22 mouse cellular contexts compared by ENCODE assay signal in the genomic region with DNA sequence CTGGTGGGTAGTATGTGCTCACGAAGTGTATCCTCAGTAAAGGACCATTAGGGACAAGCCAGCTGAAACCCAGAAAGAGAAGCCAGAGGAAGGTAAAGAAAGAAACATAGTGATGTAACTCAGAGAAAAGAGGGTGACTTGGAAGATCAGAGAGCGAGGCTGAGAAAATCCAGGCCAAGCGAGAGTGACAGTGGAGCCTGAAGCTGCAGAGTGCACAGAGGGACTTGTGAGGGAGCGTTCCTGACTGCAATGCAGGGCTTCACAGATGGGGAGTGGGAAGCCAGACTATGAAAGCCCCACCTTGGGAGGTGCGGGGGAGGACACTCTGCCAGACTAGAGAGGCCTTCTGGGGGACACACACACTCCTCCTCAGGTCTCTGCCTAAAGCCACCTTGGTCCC. TPM values are rescaled to one million over a fixed set of nuclear protein-coding genes. Genes with fewer than 3 reads are reported as not detected.
A peak's percentile ranks its signal among the peaks of the same experiment; 100 is the strongest.
DNase-seq lines count a peak whose midpoint lies in the region; ATAC-seq and TF ChIP-seq lines count a peak whose summit lies in the region.
"Had no signal": no experiment of that assay in that cellular context is flagged by ENCODE, and none has a peak within 500 bp of the region (broad histone marks: within the 10 kb centered on the region; RNA-seq: fewer than 3 reads in every experiment).

No protein-coding gene starts in this region.

- no peak for ATAC-seq in heart, embryonic 11.5 days (replicated peaks; ENCODE audit: insufficient number of reproducible peaks, low FRiP score, low TSS enrichment)
- ATAC-seq in heart, embryonic 12.5 days (ENCODE audit: insufficient number of reproducible peaks, low FRiP score) = no peak
- ATAC-seq: activated CD4-positive, CD25-positive, alpha-beta regulatory T cell, adult 4 months; forebrain, embryonic 15.5 days; hindbrain, postnatal 0 days; Patski had no signal

- H3K27me3 ChIP-seq in heart, embryonic 11.5 days (ENCODE audit: control insufficient read depth, insufficient read depth, low read length) = peaks cover 3% of the 10 kb centered on the region; the same call in 1 of the 2 replicates
- H3K27me3 ChIP-seq in heart, embryonic 12.5 days (replicated peaks) = 0 out of 2 replicates have a peak, but pooled peaks cover 4% of the 10 kb centered on the region
- H3K27me3 ChIP-seq: CH12.LX; forebrain, embryonic 15.5 days; Patski had no signal

- 66% methylated on average over 5 of the region's 5 CpGs for WGBS in heart, embryonic 11.5 days (ENCODE audit: insufficient replicate concordance)
- 68% methylated on average over 5 of the region's 5 CpGs for WGBS in heart, embryonic 12.5 days

- peak overlapping the region; percentile 86 for H3K4me3 ChIP-seq in gastrocnemius, adult 2 months
- no peak overlapping the region for H3K4me3 ChIP-seq in heart, embryonic 11.5 days (ENCODE audit: low read depth, low read length)
- H3K4me3 ChIP-seq in heart, embryonic 12.5 days = no peak overlapping the region
- H3K4me3 ChIP-seq: forebrain, embryonic 15.5 days; hindbrain, embryonic 13.5 days had no signal

- intact Hi-C loops in gastrocnemius, adult 2 months (cut with DNase I) = no loop called here

- no peaks in the 10 kb centered on the region for H3K9me3 ChIP-seq in heart, embryonic 11.5 days (replicated peaks; ENCODE audit: control insufficient read depth, low read length)
- no peaks in the 10 kb centered on the region for H3K9me3 ChIP-seq in heart, embryonic 12.5 days (replicated peaks)
- H3K9me3 ChIP-seq: forebrain, embryonic 15.5 days; hindbrain, embryonic 13.5 days had no signal

- H3K4me2 ChIP-seq in heart, embryonic 11.5 days = no peak overlapping the region
- H3K4me2 ChIP-seq in heart, embryonic 12.5 days = no peak overlapping the region
- H3K4me2 ChIP-seq: forebrain, embryonic 15.5 days; hindbrain, embryonic 13.5 days had no signal

- no peak for TF ChIP-seq CTCF in gastrocnemius, adult 2 months (IDR thresholded peaks at IDR 0.05)

- DNase-seq in gastrocnemius, adult 2 months = no peak
- DNase-seq in gastrocnemius, postnatal 25 days = no peak
- DNase-seq in testis, postnatal 10 days (ENCODE audit: low spot score) = peak; percentile 33
- DNase-seq in testis, postnatal 14 days (ENCODE audit: low spot score) = no peak
- DNase-seq: adrenal gland, postnatal 14 days; cerebellum, adult 2 months; cerebellum, postnatal 10 days; heart, adult 11 months; kidney, adult 11 months had no signal

- peaks cover 11% of the 10 kb centered on the region for H3K4me1 ChIP-seq in heart, embryonic 11.5 days (ENCODE audit: control insufficient read depth, insufficient read depth, low read length)
- peaks cover 23% of the 10 kb centered on the region for H3K4me1 ChIP-seq in heart, embryonic 12.5 days (replicated peaks)
- H3K4me1 ChIP-seq: forebrain, embryonic 15.5 days; hindbrain, embryonic 13.5 days had no signal

- H3K27ac ChIP-seq in gastrocnemius, adult 2 months = peak overlapping the region; percentile 99
- no peak overlapping the region for H3K27ac ChIP-seq in heart, embryonic 11.5 days (ENCODE audit: low read depth, low read length)
- H3K27ac ChIP-seq in heart, embryonic 12.5 days (ENCODE audit: poor library complexity, severe bottlenecking) = no peak overlapping the region
- H3K27ac ChIP-seq: forebrain, embryonic 15.5 days; hindbrain, embryonic 13.5 days; hindbrain, postnatal 0 days had no signal

- no peaks in the 10 kb centered on the region for H3K36me3 ChIP-seq in heart, embryonic 11.5 days (ENCODE audit: control insufficient read depth, insufficient read depth, low read length)
- H3K36me3 ChIP-seq in heart, embryonic 12.5 days = no peaks in the 10 kb centered on the region
- H3K36me3 ChIP-seq: forebrain, embryonic 15.5 days; hindbrain, embryonic 13.5 days had no signal

- peak overlapping the region; percentile 23 for H3K9ac ChIP-seq in heart, embryonic 11.5 days (ENCODE audit: low read depth, low read length)
- no peak overlapping the region for H3K9ac ChIP-seq in heart, embryonic 12.5 days
- H3K9ac ChIP-seq: forebrain, embryonic 15.5 days; hindbrain, embryonic 13.5 days had no signal

RNA-seq across cellular contexts. Expression of gene Atp2a1, which starts 4.7 kb away (rescaled TPM):
- total RNA-seq in gastrocnemius, adult 2 months (2021) = over 10,000 TPM; 21,521 to 26,495 TPM
- total RNA-seq in gastrocnemius, postnatal 25 days (2021) = over 10,000 TPM; 22,501 to 25,220 TPM
- polyA plus RNA-seq in heart, embryonic 11.5 days (2014; fragmentation: Nextera tagmentation; extraction: Ambion mirVana) = 5.0 and 7.5 TPM in 2 replicates
- polyA plus RNA-seq in heart, embryonic 12.5 days (2016; fragmentation: Nextera tagmentation; extraction: Ambion mirVana) = 1.7 and 3.2 TPM in 2 replicates
- polyA plus RNA-seq: forebrain, embryonic 11.5 days had no signal

RNA-seq across cellular contexts. Expression of gene Sh2b1, which starts 17.0 kb away (rescaled TPM):
- 10 to 100 TPM; 43.0 to 48.1 TPM for total RNA-seq in gastrocnemius, adult 2 months (2021)
- 10 to 100 TPM; 41.5 to 43.9 TPM for total RNA-seq in gastrocnemius, postnatal 25 days (2021)
- polyA plus RNA-seq in heart, embryonic 11.5 days (2014; fragmentation: Nextera tagmentation; extraction: Ambion mirVana) = 33.7 and 36.0 TPM in 2 replicates
- 43.2 and 45.1 TPM in 2 replicates for polyA plus RNA-seq in heart, embryonic 12.5 days (2016; fragmentation: Nextera tagmentation; extraction: Ambion mirVana)

RNA-seq across cellular contexts. Expression of gene Tufm, which starts 28.9 kb away (rescaled TPM):
- total RNA-seq in gastrocnemius, adult 2 months (2021) = 100 to 1,000 TPM; 111 to 141 TPM
- 100 to 1,000 TPM; 131 to 139 TPM for total RNA-seq in gastrocnemius, postnatal 25 days (2021)
- polyA plus RNA-seq in heart, embryonic 11.5 days (2014; fragmentation: Nextera tagmentation; extraction: Ambion mirVana) = 167 and 187 TPM in 2 replicates
- 167 and 168 TPM in 2 replicates for polyA plus RNA-seq in heart, embryonic 12.5 days (2016; fragmentation: Nextera tagmentation; extraction: Ambion mirVana)

RNA-seq across cellular contexts. Expression of gene Rabep2, which starts 29.7 kb away (rescaled TPM):
- total RNA-seq in gastrocnemius, adult 2 months (2021) = 10 to 100 TPM; 14.0 to 14.9 TPM
- 10 to 100 TPM; 11.2 to 14.6 TPM for total RNA-seq in gastrocnemius, postnatal 25 days (2021)
- polyA plus RNA-seq in heart, embryonic 11.5 days (2014; fragmentation: Nextera tagmentation; extraction: Ambion mirVana) = 18.1 and 23.0 TPM in 2 replicates
- polyA plus RNA-seq in heart, embryonic 12.5 days (2016; fragmentation: Nextera tagmentation; extraction: Ambion mirVana) = 23.3 and 23.9 TPM in 2 replicates

RNA-seq across cellular contexts. Expression of gene Cd19, which starts 43.5 kb away (rescaled TPM):
- total RNA-seq in gastrocnemius, adult 2 months (2021) = not detected
- under 1 TPM in 1 of 2 experiments, not detected in 1; 0.48 TPM for total RNA-seq in gastrocnemius, postnatal 25 days (2021)
- polyA plus RNA-seq in heart, embryonic 11.5 days (2014; fragmentation: Nextera tagmentation; extraction: Ambion mirVana) = not detected in 2 replicates
- not detected in 2 replicates for polyA plus RNA-seq in heart, embryonic 12.5 days (2016; fragmentation: Nextera tagmentation; extraction: Ambion mirVana)
- total RNA-seq: gastrocnemius, postnatal 36 days; hematopoietic stem cell, adult 5-6 weeks had no signal
- polyA plus RNA-seq: embryonic facial prominence, embryonic 11.5 days; forebrain, embryonic 11.5 days; forebrain, embryonic 15.5 days; hindbrain, embryonic 13.5 days; intestine, embryonic 14.5 days; Patski had no signal
